Mouse (Mus musculus) cortical plate, adult 2 months (tissue): ENCODE measurements at regions not wholly inside any gene's neighbourhood (a gene's known extent, or its start where the extent isn't known, plus 50 kb on each side); places are given as distances from the start of the nearest gene placed in this dataset.

Experiments
- H3K27ac ChIP-seq: fragments of 200-500 bp; 2 replicates; pipeline ENCODE4 v1.5.1; 2012; ENCODE audit warnings: low read length, control low read depth, inconsistent platforms; ENCODE audit not compliant: insufficient read depth
- H3K4me1 ChIP-seq: fragments of 200-500 bp; 2 replicates; pipeline ENCODE4 v1.6.1; 2011; ENCODE audit warnings: low read length; ENCODE audit not compliant: control insufficient read depth, insufficient read depth
- H3K4me3 ChIP-seq: fragments of 200-500 bp; 2 replicates; pipeline ENCODE4 v1.5.1; 2011; ENCODE audit warnings: mild to moderate bottlenecking, low read length, control low read depth; ENCODE audit not compliant: insufficient read depth
- CTCF ChIP-seq: fragments of 200-500 bp; IDR thresholded peaks from 2 replicates; pipeline ENCODE4 v1.5.1; 2011; ENCODE audit warnings: mild to moderate bottlenecking, control low read depth, low read length; ENCODE audit not compliant: insufficient read depth; ENCODE audit errors: extremely low read depth
- POLR2A ChIP-seq: fragments of 200-500 bp; IDR thresholded peaks from 2 replicates; pipeline ENCODE4 v1.6.1; 2011; ENCODE audit warnings: mild to moderate bottlenecking, low read length, control low read depth; ENCODE audit not compliant: insufficient read depth; ENCODE audit errors: extremely low read depth

DNA sequence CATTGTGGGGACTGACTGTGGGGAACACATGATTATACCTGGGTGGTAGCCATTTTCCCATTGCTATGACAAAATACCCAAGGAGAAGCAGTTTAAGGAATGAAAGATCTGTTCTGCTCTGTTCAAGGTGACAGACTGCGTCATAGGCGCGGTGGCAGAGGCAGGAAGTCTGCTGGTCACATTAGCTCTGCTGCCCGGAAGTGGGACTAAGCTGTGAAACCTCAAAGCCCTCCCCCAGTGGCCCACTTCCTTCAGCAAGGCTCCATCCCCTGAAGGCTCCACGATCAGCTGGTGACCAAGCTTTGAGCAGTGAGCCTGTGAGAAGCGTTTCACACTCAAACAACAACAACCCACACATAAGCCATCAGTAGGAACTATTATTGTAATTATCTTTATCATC lies 221.8 kb downstream of the Prex1 start:
- no peaks in the 10 kb centered on the region for H3K4me1 ChIP-seq
- no peak for TF ChIP-seq POLR2A
- H3K27ac ChIP-seq, result no peak overlapping the region
- H3K4me3 ChIP-seq, result no peak overlapping the region

DNA sequence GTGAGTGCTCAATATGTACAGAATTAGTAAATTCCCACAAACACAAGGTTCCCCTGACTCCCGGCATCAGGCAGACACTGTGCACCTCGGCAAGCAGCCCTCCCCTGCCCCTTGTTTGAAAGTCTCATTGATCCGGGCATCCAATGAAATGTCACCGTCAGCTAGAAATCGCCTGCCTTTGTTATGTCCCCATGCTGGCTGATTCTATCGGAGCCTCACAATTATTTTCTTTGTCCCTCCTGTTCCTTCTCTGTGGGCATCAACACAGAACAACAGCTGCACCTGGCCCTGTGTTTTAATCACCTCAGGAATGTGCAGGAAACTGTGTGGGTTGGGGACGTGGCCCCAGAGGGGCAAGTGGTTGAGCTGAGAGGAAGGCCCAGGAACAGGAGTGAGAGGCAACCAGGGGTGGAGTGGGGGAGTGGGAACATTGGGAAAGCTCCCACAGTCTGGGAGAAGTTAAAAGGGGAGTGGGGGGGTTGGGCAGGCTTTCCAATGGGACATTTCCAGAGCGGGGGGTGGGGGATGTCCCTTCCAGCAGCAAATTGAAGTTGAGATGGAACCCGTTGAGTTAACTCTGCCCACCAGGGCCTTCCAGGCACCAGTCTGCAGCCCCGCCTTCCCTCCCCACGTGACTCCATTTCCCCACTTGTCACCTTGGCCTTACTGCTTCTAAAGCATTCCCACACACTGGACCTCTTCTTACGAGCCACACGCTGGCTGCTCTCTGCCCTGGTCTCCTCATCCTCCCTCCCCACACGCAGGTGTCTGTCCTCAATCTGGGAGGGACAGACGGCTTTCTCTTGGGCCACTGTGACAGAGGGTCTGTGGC lies 224.4 kb downstream of the Prex1 start:
- Histone ChIP-seq H3K4me1 (no peaks in the 10 kb centered on the region), H3K27ac (no peak overlapping the region), H3K4me3 (no peak overlapping the region)
- no peak for TF ChIP-seq POLR2A
- no peak for TF ChIP-seq CTCF

DNA sequence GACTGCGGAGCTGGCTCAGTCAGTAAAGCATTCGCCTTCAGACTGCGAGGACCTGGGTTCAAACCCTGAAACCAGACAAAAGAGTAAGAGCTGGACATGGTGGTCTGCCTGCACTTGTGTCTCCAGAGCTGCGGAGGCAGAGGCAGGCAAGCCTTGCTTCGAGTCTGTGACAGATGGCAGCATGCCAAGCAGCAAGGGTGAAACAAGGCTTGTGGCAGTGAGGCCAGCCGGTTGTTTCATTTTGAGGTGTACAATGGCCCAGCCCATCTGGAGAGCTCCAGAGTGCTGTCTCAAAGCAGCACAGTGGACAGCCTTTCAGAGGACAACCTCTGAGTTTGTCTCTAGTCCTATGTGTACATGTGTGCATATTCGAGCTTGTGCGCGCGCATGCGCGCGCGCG lies 225.9 kb downstream of the Prex1 start:
- Histone ChIP-seq H3K4me3 (no peak overlapping the region), H3K4me1 (peaks cover 2% of the 10 kb centered on the region; the same call in 1 of the 2 replicates), H3K27ac (no peak overlapping the region)
- TF ChIP-seq POLR2A, result no peak
- no peak for TF ChIP-seq CTCF

DNA sequence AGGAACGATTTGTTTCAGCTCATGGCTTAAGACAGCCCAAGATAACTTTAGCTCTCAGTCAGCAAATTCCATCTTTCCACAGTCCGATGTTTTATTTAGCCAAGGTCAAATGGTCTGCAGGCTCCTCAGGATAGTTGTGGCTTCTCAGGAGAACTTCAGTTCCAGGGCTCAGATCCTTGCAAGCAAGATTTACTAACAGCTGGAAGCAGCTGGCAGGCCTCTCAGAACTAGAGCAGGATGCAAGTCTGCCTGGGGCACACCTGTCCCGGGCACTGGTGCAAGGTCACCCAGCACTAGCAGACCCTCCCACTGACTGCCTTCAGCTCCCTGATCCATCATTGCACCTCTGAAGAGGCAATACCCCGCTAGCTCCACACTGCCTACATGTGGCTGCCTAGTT lies 227.8 kb downstream of the Prex1 start:
- H3K4me1 ChIP-seq, result peaks cover 4% of the 10 kb centered on the region; the same call in 1 of the 2 replicates
- no peak overlapping the region for H3K4me3 ChIP-seq
- no peak for TF ChIP-seq POLR2A
- no peak for TF ChIP-seq CTCF
- H3K27ac ChIP-seq, result no peak overlapping the region

DNA sequence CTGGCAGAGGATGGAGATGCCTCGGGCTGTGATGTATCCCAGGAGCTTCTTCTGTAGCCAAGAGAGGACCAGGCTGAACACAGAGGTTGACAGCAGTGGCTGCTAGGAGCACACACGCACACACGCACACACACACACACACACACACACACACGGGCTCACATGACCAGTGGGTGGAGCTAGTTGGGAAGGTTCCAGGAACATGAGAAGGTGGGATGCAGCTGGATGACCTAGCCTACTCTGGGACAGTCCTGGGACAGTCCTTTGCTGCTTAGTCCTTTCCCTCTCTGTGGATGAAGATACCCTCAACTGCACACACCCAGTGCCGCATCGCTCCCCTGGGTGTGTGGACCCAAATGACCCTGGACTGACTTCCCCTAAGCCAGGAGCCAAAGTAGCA lies 228.3 kb downstream of the Prex1 start:
- Histone ChIP-seq H3K4me3 (no peak overlapping the region), H3K4me1 (peaks cover 4% of the 10 kb centered on the region; the same call in 1 of the 2 replicates), H3K27ac (no peak overlapping the region)
- no peak for TF ChIP-seq POLR2A
- no peak for TF ChIP-seq CTCF

DNA sequence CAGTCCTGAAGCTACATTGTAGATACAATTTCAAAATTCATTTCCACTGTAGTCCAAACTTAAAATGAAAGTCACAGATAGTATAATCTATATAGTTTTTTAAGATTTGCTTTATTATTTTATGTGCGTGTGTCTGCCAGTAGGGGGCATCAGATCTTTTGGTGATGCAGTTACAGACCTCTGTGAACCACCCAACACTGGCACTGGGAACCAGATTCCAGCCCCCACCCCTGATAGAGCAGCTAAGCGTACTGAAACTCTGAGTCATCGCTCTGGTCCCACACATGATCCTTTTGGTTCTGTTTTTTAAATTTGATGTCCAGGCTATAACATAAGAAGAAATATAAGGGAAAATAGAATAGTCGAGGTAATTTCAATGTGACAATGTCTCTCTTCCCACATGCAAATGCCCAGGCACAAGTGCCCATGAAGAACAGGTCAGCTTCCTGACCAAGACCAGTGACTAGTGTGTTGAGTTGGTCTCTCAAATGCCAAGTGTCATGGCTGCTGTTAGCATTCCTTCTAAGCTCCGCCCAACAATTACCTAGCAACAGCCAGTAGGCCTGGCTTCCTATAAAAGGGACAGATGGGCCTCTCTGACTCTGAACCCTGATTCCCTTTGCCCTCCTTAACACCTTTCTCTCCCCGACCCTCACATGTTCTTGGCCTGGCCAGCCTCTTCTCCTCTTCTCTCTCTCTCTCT lies 229.9 kb downstream of the Prex1 start:
- no peak overlapping the region for H3K27ac ChIP-seq
- peaks cover 4% of the 10 kb centered on the region; the same call in 1 of the 2 replicates for H3K4me1 ChIP-seq
- TF ChIP-seq CTCF, result no peak

DNA sequence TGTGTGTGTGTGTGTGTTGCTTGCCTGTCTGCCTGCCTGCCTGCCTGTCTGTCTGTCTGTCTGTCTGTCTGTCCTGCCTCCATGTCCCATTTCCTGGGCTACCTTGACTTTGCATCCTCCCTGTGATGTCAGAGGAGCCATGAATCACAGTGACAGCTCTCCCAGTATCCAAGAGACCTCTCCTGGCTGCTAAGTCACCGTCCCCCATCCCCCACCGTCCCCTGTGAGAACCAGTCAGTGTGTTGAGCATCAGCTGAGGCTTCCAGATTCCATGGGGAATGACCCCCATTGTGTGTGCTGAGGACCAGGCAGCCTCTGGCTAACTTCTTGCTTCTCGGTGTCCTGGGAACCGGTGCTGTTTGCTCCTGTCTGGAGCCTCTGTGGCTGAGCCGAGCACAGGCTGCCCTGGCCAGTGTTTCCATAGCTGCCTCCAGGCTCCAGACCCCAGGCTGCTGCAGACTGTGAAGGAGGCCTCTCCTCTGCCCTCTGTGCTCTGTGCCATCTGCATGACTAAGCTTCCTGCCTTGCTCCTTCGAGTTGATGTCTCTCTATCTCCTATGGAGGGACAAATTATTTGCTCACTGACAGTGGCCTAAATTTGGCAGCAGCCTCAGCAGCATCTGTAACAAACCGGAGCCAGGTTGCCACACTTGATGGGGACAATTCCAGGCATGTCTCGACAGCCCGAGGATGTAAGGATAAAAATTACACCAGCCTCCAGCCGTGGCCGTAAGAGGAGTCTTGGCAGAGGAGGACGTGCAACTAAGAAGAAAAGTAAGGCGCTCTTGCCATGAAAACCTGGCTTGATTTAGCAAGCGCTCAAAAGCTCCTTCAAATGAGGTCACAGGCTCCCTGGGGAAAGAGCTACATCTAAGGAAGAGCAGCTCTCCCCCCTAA lies 230.7 kb downstream of the Prex1 start:
- Histone ChIP-seq H3K27ac (peak overlapping the region; percentile 5), H3K4me3 (no peak overlapping the region), H3K4me1 (peaks cover 4% of the 10 kb centered on the region; the same call in 1 of the 2 replicates)
- TF ChIP-seq POLR2A (no peak), CTCF (no peak)

More for the DNA sequence above, 229.9 kb downstream of the Prex1 start:
- no peak overlapping the region for H3K4me3 ChIP-seq

DNA sequence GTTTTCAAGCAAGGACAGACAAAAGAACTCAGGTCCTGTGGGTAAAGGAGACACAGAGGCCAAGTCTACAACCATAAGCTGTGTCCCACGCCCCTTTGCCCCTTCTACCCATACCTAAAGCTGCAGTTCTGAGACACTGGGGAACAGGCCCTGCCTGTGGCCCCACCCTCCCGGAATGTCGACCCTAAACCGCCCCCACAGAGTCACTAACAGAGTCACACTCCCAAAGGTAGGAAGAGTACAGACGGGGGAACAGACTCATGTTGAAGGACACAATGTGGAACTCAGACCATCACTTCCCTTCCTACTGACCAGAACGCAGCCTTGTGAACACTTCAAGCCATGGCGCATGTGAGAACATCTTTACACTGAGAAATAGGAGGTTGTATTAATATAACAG lies 231.9 kb downstream of the Prex1 start:
- Histone ChIP-seq H3K4me3 (no peak overlapping the region), H3K27ac (no peak overlapping the region), H3K4me1 (peaks cover 4% of the 10 kb centered on the region; the same call in 1 of the 2 replicates)
- no peak for TF ChIP-seq POLR2A
- no peak for TF ChIP-seq CTCF

DNA sequence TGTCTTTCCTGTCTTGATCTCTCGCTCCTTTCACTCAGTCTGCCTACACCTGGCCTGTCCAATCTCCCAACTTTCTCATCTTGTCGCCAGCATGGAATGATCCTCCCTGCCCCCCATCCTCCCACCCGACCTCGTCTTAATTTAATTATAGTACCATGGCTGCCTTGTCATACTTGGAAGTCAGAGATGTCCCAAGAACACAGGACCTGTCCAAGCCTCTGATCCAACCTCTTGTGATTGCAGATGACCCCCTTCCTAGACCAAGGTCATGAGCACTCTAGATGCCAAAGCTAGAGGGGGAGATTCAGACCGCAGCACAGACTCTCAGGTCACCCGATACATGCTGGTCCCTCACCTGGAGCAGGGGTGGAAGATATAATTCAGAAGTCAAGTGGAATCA lies 232.3 kb downstream of the Prex1 start:
- TF ChIP-seq POLR2A (no peak), CTCF (no peak)
- no peak overlapping the region for H3K27ac ChIP-seq
- peaks cover 4% of the 10 kb centered on the region; the same call in 1 of the 2 replicates for H3K4me1 ChIP-seq
- no peak overlapping the region for H3K4me3 ChIP-seq
